15 mouse cellular contexts compared by ENCODE assay signal in the genomic region with DNA sequence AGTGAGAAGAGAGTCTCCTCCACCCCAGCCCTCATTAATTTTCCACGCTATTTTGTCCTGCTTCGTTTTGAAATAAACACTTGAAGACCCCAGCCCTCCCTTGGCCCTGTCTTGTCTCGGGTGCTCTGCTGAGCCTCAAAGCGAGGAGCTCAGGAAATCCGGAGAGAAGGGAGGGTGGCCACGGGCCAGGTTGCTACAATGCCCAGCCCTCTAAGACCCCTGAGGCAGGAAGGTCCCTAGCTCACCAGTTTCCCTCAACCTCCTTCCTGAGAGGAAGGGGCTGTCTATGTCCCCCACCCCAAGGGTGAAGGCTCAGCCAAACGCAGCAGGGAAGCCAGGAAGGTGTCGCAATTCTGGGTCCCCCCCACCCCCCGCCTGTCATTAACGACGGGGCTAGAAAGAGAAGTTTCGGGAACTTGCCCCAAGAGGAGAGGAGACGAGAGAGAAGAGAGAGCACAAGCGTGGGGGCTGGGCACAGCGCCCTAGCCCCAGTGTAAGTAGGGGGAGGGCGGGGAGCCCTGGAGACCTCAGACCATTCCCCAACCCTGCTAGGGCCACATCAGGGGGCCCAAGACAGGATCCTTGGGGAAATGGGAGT. TPM values are rescaled to one million over a fixed set of nuclear protein-coding genes. Genes with fewer than 3 reads are reported as not detected.
DNase-seq lines count a peak whose midpoint lies in the region; ATAC-seq and TF ChIP-seq lines count a peak whose summit lies in the region.
"Had no signal": no experiment of that assay in that cellular context is flagged by ENCODE, and none has a peak within 500 bp of the region (broad histone marks: within the 10 kb centered on the region; RNA-seq: fewer than 3 reads in every experiment).

Csf3r (plus strand) TSS at position 248 of the 598 bp plus-strand sequence.

- TF ChIP-seq POLR2A in spleen, adult 2 months (IDR thresholded peaks at IDR 0.05; ENCODE audit: low read depth, low read length), result no peak

- 11% methylated on average over 16 of the region's 16 CpGs for WGBS in spleen, adult 2 months
- 14% methylated on average over 15 of the region's 16 CpGs for WGBS in liver, embryonic 15.5 days (ENCODE audit: insufficient replicate concordance)
- WGBS in neural tube, embryonic 15.5 days, result 62% methylated on average over 16 of the region's 16 CpGs

- no peaks in the 10 kb centered on the region for H3K27me3 ChIP-seq in spleen, adult 2 months (ENCODE audit: control insufficient read depth, insufficient read depth, low read length)
- H3K27me3 ChIP-seq in liver, embryonic 15.5 days, result peaks cover 6% of the 10 kb centered on the region; the same call in 1 of the 2 replicates
- H3K27me3 ChIP-seq in neural tube, embryonic 15.5 days (replicated peaks), result no peaks in the 10 kb centered on the region
- H3K27me3 ChIP-seq: forebrain, embryonic 12.5 days; intestine, embryonic 15.5 days had no signal

- no peak for TF ChIP-seq CTCF in gastrocnemius, adult 2 months (IDR thresholded peaks at IDR 0.05)
- TF ChIP-seq CTCF in spleen, adult 2 months (IDR thresholded peaks at IDR 0.05; ENCODE audit: extremely low read depth, insufficient read depth, insufficient read length, insufficient replicate concordance), result no peak

- no peak for DNase-seq in gastrocnemius, adult 2 months
- DNase-seq in gastrocnemius, postnatal 25 days, result no peak
- no peak for DNase-seq in spleen, adult 2 months (ENCODE audit: low read depth in 1 of 2, low spot score in 2 of 2)
- DNase-seq in spleen, postnatal 4 days (ENCODE audit: low spot score in 2 of 2), result no peak
- DNase-seq in telencephalon, adult 2 months (ENCODE audit: low read depth, low spot score), result peak; percentile 12
- no peak for DNase-seq in adrenal gland, postnatal 36 days
- DNase-seq: cerebellum, adult 9-10 months; right cerebral cortex, postnatal 25 days had no signal

- no peak within 1 kb of the TSS for H3K27ac ChIP-seq in gastrocnemius, adult 2 months
- peak within 1 kb of the TSS; percentile 25; the same call in 1 of the 2 replicates for H3K27ac ChIP-seq in spleen, adult 2 months (ENCODE audit: insufficient read depth, low read length)
- H3K27ac ChIP-seq in liver, embryonic 15.5 days (replicated peaks), result peak within 1 kb of the TSS; percentile 51; the same call in 1 of the 2 replicates
- H3K27ac ChIP-seq in neural tube, embryonic 15.5 days (replicated peaks), result no peak within 1 kb of the TSS
- H3K27ac ChIP-seq: forebrain, embryonic 12.5 days; intestine, embryonic 15.5 days had no signal

- no peaks in the 10 kb centered on the region; the same call in none of the 2 replicates for H3K4me1 ChIP-seq in spleen, adult 2 months (ENCODE audit: control insufficient read depth, insufficient read depth, insufficient read length)
- H3K4me1 ChIP-seq in liver, embryonic 15.5 days (replicated peaks), result 0 out of 2 replicates have a peak, but pooled peaks cover 12% of the 10 kb centered on the region
- no peaks in the 10 kb centered on the region for H3K4me1 ChIP-seq in neural tube, embryonic 15.5 days
- H3K4me1 ChIP-seq: forebrain, embryonic 12.5 days; intestine, embryonic 15.5 days had no signal

- H3K36me3 ChIP-seq in spleen, adult 2 months (ENCODE audit: control insufficient read depth, insufficient read depth, low read length), result no peaks in the 10 kb centered on the region
- H3K36me3 ChIP-seq in liver, embryonic 15.5 days (replicated peaks), result no peaks in the 10 kb centered on the region
- no peaks in the 10 kb centered on the region for H3K36me3 ChIP-seq in neural tube, embryonic 15.5 days
- H3K36me3 ChIP-seq: forebrain, embryonic 12.5 days; intestine, embryonic 15.5 days had no signal

- peak within 1 kb of the TSS; percentile 23 for H3K4me2 ChIP-seq in liver, embryonic 15.5 days
- H3K4me2 ChIP-seq in neural tube, embryonic 15.5 days, result no peak within 1 kb of the TSS
- H3K4me2 ChIP-seq: forebrain, embryonic 12.5 days; heart, embryonic 11.5 days; intestine, embryonic 15.5 days had no signal

- H3K9ac ChIP-seq in liver, embryonic 15.5 days, result no peak within 1 kb of the TSS
- H3K9ac ChIP-seq in neural tube, embryonic 15.5 days (replicated peaks), result no peak within 1 kb of the TSS
- H3K9ac ChIP-seq: forebrain, embryonic 12.5 days; intestine, embryonic 15.5 days had no signal

- peak within 1 kb of the TSS; percentile 13 for H3K4me3 ChIP-seq in gastrocnemius, adult 2 months
- H3K4me3 ChIP-seq in spleen, adult 2 months (ENCODE audit: extremely low read depth, insufficient read depth, insufficient read length), result peak within 1 kb of the TSS; percentile 23; the same call in 1 of the 2 replicates
- H3K4me3 ChIP-seq in liver, embryonic 15.5 days (replicated peaks), result peak within 1 kb of the TSS; percentile 37
- H3K4me3 ChIP-seq in neural tube, embryonic 15.5 days (replicated peaks), result no peak within 1 kb of the TSS
- H3K4me3 ChIP-seq: forebrain, embryonic 12.5 days; intestine, embryonic 15.5 days had no signal

- intact Hi-C loops in gastrocnemius, adult 2 months (cut with DNase I), result no loop called here

- ATAC-seq in liver, embryonic 15.5 days (ENCODE audit: insufficient read depth), result peak; percentile 28; the same call in 1 of the 2 replicates
- no peak for ATAC-seq in neural tube, embryonic 15.5 days (ENCODE audit: low FRiP score)
- ATAC-seq: intestine, embryonic 15.5 days; lung, postnatal 0 days had no signal

- no peaks in the 10 kb centered on the region for H3K9me3 ChIP-seq in liver, embryonic 15.5 days (replicated peaks)
- H3K9me3 ChIP-seq in neural tube, embryonic 15.5 days (replicated peaks), result no peaks in the 10 kb centered on the region
- H3K9me3 ChIP-seq: forebrain, embryonic 12.5 days; intestine, embryonic 15.5 days had no signal

RNA-seq across cellular contexts. Expression of gene Csf3r, which starts in this region (rescaled TPM):
- under 1 TPM; 0.17 to 0.26 TPM for total RNA-seq in gastrocnemius, adult 2 months (2021)
- under 1 TPM; 0.13 to 0.21 TPM for total RNA-seq in gastrocnemius, postnatal 25 days (2021)
- 40.2 and 58.7 TPM in 2 replicates for polyA plus RNA-seq in spleen, adult 2 months (2012; rRNA removed)
- 4.4 and 5.8 TPM in 2 replicates for polyA plus RNA-seq in liver, embryonic 15.5 days (2015; fragmentation: Nextera tagmentation; extraction: Ambion mirVana)
- 1 to 10 TPM; 1.1 to 2.2 TPM for total RNA-seq in adrenal gland, postnatal 36 days (2021)
- polyA plus RNA-seq in neural tube, embryonic 15.5 days (2015; fragmentation: Nextera tagmentation; extraction: Ambion mirVana), result 0.42 and 1.0 TPM in 2 replicates
- polyA plus RNA-seq: hindbrain, embryonic 11.5 days had no signal

Comparison
In these comparisons a context has a peak if more than half of its experiments do, and no peak if none do; other contexts are left out.
1. H3K27ac ChIP-seq: peak in spleen, adult 2 months (single experiment) and liver, embryonic 15.5 days (single experiment); none in gastrocnemius, adult 2 months (single experiment) and neural tube, embryonic 15.5 days (single experiment).